Mouse (Mus musculus) gastrocnemius, postnatal 36 days (tissue): Measurements from ENCODE around the gene Gm10842. TPM values are rescaled to one million over a fixed set of nuclear protein-coding genes. Genes with fewer than 3 reads are reported as not detected.
A peak's percentile ranks its signal among the peaks of the same experiment; 100 is the strongest.
"Not testable (repeated sequence)": the region's sequence is repeated elsewhere in the genome, so short reads cannot be mapped to it uniquely, and the experiment has no call there.

Experiments
- DNase-seq, 2 experiments: peaks; one replicate each; pipeline ENCODE4 v3.0.0; 2022
- intact Hi-C: fragments of 180-260 bp; cut with DNase I; formaldehyde crosslinking; loops from one replicate; pipeline ENCODE4 v1.15.1; 2025
- long read RNA-seq, 2 experiments: library from polyadenylated mRNA; stranded (forward); transcript quantifications; one replicate each; pipeline ENCODE4 v2.0.0; 2021
- total RNA-seq, 2 experiments: library from RNA; stranded (reverse); gene quantifications; 2 replicates each; pipeline ENCODE4 v1.2.3; 2021

The Gm10842 gene
- total RNA-seq = not detected
- long read RNA-seq, experiment 1 = 0 reads
- long read RNA-seq, experiment 2 = 0 reads

DNA sequence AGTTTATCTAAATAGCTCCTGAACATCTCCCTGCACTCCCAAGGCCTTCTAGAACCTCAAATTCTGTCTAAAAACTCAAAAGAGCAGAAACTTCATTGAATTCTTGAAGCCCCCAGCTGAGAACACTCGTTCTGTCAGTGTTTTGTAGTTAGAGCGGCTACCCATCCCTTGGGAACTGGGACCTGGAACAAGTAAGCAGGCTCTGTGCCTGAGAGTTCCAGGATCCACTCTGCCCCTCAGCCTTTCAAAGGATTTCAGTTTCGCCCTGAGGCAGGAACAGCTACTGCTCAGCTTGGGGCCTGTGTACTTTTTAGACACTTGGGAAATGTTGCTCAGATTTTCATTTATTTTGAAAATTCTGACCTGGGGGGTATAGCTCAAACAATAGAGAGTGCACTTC, at the start of gene Gm10842:
TSS of gene Gm10842 (plus strand) at position 301 of the 400 bp plus-strand sequence.
- intact Hi-C loops = no loop called here
- DNase-seq = no peak

DNA sequence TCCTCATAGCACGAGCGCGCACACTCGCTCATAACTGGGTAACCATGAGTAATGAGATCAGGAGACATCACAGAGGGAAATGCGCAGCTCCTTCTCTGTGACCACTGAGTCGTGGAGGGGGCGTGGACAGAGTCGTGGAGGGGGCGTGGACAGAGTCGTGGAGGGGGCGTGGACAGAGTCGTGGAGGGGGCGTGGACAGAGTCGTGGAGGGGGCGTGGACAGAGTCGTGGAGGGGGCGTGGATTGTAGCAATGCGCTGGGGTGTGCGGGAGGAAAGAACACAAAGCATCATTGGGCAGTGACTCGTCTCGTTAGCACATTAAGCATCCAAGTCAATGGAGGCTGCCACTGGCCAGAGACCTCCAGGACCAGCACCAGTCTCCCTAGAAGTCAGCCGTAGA, 34.2 kb upstream of the Gm10842 start:
- DNase-seq, intact Hi-C loops: not testable (repeated sequence)

DNA sequence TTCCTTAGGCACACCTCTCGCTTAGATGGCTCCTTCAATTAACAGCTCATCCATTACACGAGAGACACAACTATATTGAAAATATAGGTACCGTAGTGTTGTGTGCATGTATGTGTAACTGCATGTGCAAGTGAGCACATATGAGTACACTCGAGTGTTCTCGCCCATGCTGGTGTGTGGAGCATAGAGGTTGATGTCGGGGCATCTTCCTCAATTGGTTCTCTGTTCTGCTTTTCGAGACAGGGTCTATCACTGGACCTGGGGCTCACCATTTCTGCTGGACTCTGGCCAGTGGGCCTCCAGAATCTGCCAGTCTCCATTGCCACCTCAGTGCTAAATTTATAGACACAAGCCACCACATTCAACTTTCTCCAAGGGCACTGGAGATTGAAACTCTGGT, 28.9 kb upstream of the Gm10842 start:
- intact Hi-C loops = no loop called here
- no peak for DNase-seq

GRCm38 (mm10) chr11:105120551-105121061, 26.1 kb upstream of the Gm10842 start:
- intact Hi-C loops = loop anchor here (10.0 kb wide), 3 partner anchors 214 to 526 kb away; no protein-coding TSS in a partner anchor
- no peak for DNase-seq

DNA sequence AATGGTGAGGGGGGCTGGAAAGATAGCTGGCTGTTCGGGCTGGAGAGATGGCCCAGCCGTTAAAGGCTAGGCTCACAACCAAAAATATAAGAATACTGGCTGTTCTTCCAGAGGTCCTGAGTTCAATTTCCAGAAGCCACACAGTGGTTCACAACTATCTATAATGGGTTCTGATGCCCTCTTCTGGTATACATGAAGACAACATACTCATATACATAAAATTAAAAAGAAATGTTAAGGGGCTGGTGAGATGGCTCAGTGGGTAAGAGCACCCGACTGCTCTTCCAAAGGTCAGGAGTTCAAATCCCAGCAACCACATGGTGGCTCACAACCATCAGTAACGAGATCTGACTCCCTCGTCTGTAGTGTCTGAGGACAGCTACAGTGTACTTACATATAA, 24.9 kb upstream of the Gm10842 start:
- DNase-seq = not testable (repeated sequence)
- intact Hi-C loops = loop anchor here (10.0 kb wide), 3 partner anchors 213 to 527 kb away; no protein-coding TSS in a partner anchor

DNA sequence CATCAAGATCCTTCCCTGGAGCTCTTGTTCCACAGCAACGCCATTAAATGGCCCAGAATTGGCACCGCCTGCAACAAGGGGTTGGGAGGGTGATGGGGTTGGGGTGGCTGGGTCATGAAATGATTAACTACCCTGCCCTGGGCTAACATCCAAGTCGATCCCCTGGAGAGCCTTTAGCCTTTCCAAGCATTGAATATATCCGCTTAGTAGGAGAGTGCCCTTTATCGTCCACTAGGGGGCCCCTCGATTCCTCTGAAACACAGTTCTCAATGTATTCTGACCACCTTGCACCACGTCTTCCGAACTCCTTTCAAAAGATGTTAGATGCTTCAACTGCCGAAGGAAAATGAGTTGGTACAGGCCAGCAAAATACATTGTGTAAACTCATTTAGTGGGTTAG, 22.7 kb upstream of the Gm10842 start:
- intact Hi-C loops = loop anchor here (10.0 kb wide), 3 partner anchors 211 to 529 kb away; no protein-coding TSS in a partner anchor
- DNase-seq = peak in 1 of 2 experiments; percentile 23

- intact Hi-C loops = loop anchor here (5.0 to 10.0 kb wide), 4 partner anchors 51 to 531 kb away; partner anchors contain the start of gene Tlk2
- DNase-seq = peak; percentile 67 to 75
Measured at GRCm38 (mm10) chr11:105125735-105126519, 20.8 kb upstream of the Gm10842 start, which contains the start of gene Mettl2. Mettl2 (plus strand) TSS chr11:105126425.

GRCm38 (mm10) chr11:105126520-105127029, 20.1 kb upstream of the Gm10842 start:
- intact Hi-C loops = loop anchor here (5.0 to 10.0 kb wide), 4 partner anchors 51 to 532 kb away; partner anchors contain the start of gene Tlk2
- DNase-seq = no peak

DNA sequence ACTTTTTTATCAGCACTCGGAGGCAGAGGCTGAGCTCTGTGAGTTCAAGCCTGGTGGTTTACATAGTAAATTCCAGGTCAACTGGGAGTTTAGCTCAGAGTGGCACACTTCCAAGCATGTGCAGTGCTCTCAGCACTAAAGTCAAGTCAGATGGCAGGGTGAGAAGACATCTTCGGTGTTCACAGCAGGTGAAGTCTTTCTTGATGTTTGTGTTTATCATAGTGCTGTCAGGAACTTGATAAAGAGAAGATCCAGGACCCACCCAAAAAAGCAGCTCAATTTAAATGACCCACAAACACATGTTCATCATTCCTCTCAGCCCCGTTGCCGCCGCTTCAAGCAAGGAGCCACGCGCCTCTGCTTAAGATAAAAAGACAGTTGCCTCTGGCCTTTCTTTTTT, 11.0 kb upstream of the Gm10842 start:
- no peak for DNase-seq
- intact Hi-C loops = no loop called here

DNA sequence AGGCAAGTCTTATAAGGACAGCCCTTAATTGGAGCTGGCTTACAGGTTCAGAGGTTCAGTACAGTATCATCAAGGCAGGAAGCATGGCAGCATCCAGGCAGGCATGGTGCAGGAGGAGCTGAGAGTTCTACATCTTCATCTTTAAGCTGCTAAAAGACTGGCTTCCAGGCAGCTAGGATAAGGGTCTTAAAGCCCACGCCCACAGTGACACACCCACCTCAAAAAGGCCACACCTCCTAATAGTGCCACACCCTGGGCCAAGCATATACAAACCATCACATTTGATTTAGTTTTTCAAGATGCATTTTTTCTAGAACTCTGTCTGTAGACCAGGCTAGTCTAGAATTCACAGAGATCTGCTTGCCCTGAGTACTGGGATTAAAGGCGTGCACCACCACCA, 9.4 kb upstream of the Gm10842 start:
- intact Hi-C loops = not testable (repeated sequence)

GRCm38 (mm10) chr11:105140512-105140911, 6.2 kb upstream of the Gm10842 start:
- intact Hi-C loops, DNase-seq: not testable (repeated sequence)

More for the DNA sequence above, 9.4 kb upstream of the Gm10842 start:
- not testable (repeated sequence) for DNase-seq

- no peak for DNase-seq
- intact Hi-C loops = no loop called here
Measured at GRCm38 (mm10) chr11:105141115-105141514, 5.6 kb upstream of the Gm10842 start.

GRCm38 (mm10) chr11:105143564-105143963, 3.1 kb upstream of the Gm10842 start:
- DNase-seq = no peak
- intact Hi-C loops = no loop called here

DNA sequence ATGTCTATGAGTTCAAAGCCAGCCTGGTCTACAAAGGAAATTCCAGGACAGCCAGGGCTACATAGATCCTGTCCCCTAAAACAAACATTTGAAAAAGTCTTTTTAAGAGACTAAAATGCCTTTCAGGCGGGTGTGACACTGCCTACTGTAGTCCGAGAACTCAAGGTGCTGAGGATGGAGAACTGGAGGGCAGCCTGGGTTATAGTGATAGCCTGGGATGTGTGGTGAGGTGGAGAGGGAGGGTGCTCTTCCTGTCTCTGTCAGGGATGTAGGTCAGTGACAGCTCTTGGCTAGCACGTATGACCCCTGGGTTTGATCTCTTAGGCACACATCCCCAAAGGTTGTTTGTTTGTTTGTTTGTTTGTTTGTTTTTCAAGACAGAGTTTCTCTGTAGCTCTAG, 2.6 kb upstream of the Gm10842 start:
- intact Hi-C loops = no loop called here

GRCm38 (mm10) chr11:105144508-105145210, 2.0 kb upstream of the Gm10842 start:
- intact Hi-C loops = no loop called here
- DNase-seq = no peak

More for the DNA sequence above, 2.6 kb upstream of the Gm10842 start:
- DNase-seq = no peak

DNA sequence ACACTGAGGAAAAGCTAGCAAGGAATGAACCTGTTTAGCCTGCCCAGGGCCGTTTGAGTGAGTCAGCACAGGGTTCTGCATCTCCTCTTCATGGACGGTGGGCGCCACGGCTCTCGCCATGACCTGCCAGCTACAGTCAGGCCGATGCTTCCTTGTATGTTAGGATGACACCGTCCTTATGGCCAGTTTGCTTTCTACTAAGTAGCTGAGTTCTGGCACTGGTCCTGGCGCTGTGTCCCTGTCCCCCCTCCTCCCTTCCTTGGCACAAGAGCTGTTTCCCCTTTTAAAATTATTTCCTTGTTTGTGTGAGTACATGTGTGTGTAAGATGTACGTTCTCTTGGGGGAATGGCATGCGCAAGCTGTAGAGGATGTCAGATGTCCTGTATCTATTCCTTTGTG, 1.5 kb upstream of the Gm10842 start:
- no peak for DNase-seq
- intact Hi-C loops = no loop called here

- intact Hi-C loops = no loop called here
- DNase-seq = no peak
Measured at GRCm38 (mm10) chr11:105149353-105149752, 2.7 kb downstream of the Gm10842 start.

GRCm38 (mm10) chr11:105149766-105150165, 3.1 kb downstream of the Gm10842 start:
- DNase-seq = no peak
- intact Hi-C loops = no loop called here

DNA sequence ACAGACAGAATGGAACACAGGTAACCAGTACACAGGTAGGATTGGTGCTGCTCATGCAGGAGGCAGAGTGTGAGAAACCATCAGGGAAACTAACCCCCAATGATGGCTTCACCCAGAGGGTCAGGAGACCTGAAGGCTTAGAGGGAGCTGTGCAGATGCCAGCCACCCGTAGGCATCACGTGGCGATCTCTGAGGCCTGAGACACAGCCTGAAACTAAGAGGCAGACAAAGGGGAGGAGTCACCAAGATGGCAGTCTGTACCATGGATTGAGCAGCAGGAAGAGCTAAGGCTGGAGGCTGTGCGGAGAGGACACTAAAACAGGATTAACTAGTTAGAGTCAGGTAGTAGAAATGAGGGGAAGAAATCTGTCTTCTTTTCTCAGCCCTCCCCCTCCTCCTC, 4.0 kb downstream of the Gm10842 start:
- intact Hi-C loops = no loop called here

GRCm38 (mm10) chr11:105151226-105152016, 4.7 kb downstream of the Gm10842 start:
- intact Hi-C loops = no loop called here
- no peak for DNase-seq

More for the DNA sequence above, 4.0 kb downstream of the Gm10842 start:
- DNase-seq = no peak
